Mouse (Mus musculus): ENCODE measurements at regions not wholly inside any gene's neighbourhood (a gene's known extent, or its start where the extent isn't known, plus 50 kb on each side); places are given as distances from the start of the nearest gene placed in this dataset.

DNA sequence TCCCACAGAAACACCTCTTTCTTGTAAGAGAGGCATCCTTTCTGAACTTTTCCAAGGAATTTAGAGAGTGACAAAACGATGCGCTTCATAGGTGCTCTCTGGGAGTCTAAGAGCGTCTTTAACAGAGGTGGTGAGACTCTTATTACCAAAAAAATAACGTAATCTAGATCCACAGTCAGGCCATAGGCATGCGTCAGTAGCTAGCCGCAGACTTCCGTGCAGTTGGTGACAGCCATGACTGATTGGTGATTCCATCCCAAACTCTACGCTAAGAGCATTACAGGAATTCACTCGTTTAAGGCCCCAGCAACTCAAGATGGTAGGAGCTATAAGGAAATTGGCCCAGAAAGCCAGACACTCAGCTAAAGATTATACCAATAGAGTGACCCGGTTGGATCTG is 197.4 kb downstream of the Sox9 start:
- DNase-seq (ENCODE audit: low read depth, low spot score): no peak

DNA sequence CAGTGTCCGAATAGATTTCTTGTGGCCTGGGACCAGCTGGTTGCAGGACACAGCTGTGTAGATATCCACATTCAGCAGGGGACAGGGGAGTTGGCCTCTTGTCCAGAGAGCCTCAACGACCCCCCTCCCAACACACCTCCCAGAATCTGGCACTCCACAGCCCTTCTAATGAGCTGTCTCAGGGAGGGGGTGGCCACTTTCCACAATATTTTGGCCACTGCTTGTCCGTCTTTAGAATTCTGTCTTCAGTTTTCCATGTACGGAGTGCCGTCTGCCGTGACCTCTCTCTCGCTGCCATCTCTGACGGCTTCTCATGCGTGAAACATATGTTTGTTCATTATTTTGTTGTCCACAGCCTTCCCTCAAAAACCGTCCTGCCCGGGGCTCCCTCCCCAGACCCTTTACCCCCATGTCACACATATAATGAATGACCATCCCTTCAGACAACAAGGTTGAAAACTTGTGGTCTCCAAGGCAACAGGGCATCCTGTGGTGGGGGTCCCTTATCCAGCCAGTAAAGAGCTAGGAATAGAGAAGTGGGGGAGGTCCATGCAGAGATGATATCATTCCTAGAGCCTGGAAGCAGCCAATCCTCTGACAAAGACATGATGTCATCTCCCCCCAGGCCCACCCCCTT is 200.3 kb downstream of the Sox9 start:
- DNase-seq (ENCODE audit: low read depth, low spot score): peak; percentile 51

GRCm38 (mm10) chr11:112982802-112983591 is 201.0 kb downstream of the Sox9 start:
- DNase-seq (ENCODE audit: low read depth, low spot score): no peak

DNA sequence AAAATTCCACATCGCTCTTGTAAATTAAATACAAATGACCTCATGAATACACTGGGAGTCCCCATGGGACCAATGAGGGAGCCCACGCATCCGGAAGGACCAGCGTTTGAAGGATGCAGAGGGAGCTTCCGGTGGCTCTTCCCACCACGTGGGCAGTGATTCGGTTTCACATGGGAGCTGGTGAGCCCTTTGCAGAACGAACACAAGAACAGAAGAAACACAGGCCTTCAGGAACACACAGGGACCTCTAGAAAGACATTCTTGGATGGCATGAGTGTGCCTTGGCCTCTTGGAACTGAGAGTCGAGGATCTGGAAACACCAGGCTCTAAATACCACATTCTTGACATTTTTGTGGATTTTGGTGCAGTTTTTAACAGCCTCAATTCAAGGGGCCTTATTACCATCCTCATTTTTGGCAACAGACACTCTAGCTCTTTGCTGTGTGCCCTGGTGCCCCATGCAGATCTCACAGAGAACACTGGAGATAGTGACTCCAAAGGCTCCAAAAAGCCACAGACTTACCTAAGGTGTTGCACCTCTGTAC is 204.1 kb downstream of the Sox9 start:
- no peak for DNase-seq (ENCODE audit: low read depth, low spot score)

DNA sequence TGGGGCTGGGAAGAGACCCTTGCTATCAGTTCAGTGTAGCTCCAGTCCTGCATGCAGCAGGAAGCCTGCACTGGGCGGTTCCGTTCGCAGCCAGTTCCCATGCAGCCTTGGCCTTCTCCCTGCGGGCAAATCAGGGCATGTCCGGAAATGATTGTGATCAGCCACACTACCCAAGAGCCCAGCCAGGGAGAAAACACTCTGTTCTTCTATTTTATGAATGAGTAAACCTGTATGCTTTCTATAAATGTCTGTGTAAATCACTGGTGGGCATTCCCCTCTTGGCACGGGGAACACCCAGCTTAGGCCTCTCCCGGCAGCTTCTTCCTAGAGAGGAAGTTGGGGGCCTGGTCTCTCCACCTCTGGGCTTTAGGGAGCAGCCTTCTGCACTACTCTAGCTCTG is 205.8 kb downstream of the Sox9 start:
- DNase-seq (ENCODE audit: low read depth, low spot score): no peak

DNA sequence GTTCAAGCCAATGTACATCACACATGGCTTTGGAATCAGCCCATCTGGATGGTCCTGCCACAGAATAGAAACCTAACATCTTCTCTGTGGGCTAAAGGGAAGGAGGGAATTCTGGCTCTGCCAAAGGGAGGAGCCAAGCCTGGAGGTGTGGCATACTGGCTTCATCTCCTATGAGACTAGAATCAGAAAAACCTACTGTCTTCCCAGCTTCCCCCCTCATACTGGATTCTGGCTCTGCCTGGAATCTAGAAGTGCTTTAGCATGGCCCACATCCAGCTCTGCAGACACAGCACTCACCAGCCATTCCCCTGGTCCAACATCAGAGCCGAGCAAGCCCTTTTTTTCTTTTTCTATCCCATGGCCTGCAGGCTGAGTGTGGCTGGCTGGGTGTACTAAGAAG is 206.9 kb downstream of the Sox9 start:
- DNase-seq (ENCODE audit: low read depth, low spot score): no peak

DNA sequence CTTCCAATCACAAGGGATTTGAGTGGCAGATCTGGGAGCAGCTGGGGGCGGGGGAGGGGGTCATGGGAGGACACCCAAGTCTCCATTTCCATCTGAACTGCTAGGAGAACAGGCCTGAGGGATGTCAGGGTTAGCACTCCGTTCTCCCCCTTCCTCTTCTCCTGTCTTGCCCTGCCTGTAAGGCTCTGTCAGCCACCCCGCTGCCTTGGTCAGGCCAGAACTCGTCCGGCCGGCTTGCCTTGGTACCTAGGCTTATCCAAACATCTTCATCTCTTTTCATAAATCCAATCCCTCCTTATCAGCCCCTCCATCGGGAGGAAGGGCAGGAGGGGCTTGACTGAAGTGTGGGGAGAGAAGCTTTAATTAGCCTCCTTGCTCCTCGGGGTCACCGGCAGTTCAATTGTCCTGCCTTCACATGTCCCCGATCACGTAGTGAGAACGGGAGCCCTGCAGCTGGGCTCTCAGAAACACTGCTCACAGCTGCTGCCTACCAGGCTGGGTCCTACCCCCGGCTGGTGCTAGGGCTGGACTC is 208.0 kb downstream of the Sox9 start:
- DNase-seq (ENCODE audit: low read depth, low spot score): no peak

DNA sequence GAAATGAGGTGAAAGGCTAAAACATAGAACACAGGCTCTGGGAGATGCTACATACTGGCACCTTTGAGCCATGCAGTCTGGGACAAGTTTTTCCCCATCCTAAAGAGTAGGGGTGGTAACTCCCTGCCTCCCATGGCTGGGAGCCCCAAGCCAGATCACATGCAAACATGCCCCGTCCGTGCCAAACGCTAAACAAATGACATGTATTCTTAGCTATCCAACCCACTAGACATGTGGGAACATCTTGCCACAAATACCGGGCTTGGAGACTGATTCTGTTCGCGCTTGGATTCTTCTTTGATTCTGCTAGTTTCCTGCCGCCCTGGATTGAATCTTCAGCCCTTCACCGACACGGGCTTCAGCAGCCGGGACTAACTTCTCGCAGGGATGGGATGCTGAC is 208.7 kb downstream of the Sox9 start:
- no peak for DNase-seq (ENCODE audit: low read depth, low spot score)

GRCm38 (mm10) chr11:112991862-112992261 is 209.8 kb downstream of the Sox9 start:
- no peak for DNase-seq (ENCODE audit: low read depth, low spot score)

GRCm38 (mm10) chr11:112998777-112999583 is 217.0 kb downstream of the Sox9 start:
- DNase-seq (ENCODE audit: low read depth, low spot score): no peak

DNA sequence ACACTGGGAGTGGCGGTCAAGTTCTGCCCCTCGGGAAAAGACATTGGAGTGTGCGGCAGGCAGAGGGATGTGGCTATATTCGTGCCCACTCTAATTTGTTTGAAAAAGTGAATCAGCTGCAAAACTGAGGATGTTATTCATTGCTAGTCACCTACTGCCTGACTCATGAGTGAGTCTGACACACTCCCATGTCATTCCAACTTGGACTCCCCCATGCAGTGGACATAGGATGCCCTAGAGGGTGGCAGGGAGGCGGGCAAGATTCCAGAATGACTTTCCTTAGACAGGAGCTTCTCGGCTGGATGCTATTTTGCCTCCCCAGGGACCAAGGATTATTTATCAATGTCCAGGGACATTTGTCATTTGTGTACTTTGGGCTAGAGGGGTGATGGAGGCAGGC is 219.0 kb downstream of the Sox9 start:
- DNase-seq (ENCODE audit: low read depth, low spot score): no peak

DNA sequence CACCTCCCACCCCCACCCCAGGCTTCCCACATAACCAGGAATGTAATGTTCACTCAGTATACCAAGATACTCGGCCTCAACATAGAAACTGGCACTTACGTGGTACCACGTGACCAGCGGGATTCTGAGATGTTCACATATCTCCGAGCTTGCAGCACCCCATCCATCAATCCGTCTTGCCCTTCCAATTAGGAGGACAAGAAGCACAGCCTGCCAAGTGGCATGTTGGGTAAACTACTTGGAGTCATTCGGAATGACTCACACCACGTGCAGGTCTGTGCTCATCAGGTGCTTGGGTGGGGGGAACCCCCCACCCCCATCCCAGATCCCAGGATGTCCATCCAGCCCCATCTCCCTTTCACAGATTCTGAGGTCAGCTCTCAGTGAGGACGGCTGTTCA is 223.9 kb downstream of the Sox9 start:
- no peak for DNase-seq (ENCODE audit: low read depth, low spot score)

DNA sequence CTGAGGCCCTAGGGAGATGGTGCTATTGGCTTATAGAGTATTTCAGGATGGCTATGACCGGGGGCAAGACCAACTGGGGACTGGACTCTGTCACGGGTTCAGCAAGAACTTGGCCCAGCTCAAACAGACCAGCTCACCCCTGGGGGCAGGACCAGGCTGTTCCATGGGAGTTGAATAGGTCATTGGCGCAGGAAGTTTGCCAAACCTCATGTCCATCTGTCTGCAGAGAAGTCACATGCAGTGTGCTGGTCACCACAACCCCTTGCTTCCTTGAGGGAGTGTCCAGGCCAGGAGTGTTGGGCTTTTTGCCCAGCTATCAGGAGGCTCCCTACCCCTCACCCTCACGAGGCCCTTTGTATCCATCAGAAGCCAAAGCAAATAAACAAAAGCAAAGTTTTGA is 226.5 kb downstream of the Sox9 start:
- no peak for DNase-seq (ENCODE audit: low read depth, low spot score)

- no peak for DNase-seq (ENCODE audit: low read depth, low spot score)
Observed at GRCm38 (mm10) chr11:113009376-113009775, 227.4 kb downstream of the Sox9 start.

DNA sequence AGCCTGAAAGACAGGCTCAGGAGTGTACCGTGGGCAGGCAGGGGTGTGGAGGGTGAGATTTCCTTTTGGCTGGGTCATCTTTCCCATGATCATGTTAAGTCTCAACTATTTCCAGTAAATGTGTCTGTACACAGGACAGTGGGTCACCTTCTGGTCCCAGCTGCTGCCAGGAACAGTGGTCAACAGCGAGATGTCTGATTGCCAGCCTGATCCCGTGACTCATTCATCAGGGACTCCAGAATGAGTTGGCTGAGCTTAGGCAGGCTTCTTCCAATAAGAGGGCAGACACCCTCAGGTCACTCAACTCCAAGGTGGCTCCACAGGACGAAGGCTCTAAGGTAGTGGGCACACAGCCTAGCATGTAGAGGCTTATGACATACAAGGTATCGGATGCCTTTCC is 228.9 kb downstream of the Sox9 start:
- no peak for DNase-seq (ENCODE audit: low read depth, low spot score)

DNA sequence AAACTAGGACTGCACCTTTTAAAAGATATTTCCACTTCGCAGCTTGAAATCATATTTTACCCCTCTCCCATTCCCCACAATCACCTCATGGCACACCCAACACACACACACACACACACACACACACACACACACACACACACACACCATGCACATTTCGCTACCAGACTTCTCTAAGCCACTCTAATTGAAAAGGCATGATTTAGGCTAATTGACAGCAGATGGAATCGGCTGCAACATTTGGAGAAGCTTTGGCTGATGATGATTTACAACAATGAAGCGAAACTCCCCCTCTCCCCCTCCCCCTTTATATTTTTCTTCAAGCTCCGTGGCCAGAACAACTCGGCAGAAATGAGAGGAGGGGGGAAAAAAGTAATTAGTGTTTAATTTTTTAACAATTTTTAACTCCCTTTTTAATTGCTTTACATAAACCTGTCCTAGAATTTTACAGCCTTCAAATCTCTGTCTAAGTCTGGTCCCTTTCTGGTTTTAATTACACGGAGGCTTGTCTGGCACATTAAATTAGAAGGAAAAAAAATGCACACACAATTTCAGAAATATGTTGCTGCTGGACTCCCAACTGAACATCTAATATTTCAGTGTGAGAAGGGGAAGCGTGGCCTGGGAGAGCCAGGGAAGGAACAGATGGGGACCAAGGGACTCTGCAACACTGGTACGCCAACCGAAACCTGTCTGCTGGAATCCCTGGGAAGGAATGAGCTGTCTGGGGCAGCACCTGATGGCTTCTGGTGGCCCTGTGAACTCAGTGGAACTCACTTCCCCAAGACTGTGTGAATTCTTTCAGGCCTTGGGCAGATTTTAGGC is 232.4 kb downstream of the Sox9 start:
- DNase-seq (ENCODE audit: low read depth, low spot score): peak; percentile 62

DNA sequence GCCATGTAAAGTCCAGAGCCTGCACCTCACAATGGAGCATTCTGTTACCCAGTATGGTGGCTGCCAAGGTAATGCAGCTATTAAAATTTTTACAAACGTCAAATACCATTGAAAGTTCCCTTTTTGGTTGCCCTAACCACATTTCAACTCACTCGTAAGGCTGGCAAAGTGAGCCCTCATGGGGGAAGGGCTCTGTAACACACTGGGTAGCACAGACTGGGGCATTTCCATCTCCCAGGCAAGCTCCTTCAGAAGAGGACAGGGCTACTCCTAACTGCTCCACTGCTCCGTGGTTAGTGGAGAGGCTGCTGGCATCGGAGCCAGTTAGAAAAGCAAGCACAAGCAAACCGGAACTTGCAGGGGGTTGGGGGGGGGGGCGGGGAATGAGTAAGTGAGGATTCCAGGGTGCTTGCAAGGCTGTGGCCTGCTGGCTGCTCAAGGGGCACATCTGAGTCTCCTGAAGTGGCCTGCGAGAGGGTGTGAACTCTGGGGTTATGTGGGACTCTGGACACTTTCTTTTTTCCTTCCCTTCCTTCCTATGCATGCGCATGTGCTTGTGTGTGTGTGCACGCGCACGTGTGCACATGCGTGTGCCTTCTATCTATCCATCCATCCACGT is 233.8 kb downstream of the Sox9 start:
- DNase-seq (ENCODE audit: low read depth, low spot score): no peak

GRCm38 (mm10) chr11:113016801-113017715 is 235.0 kb downstream of the Sox9 start:
- DNase-seq (ENCODE audit: low read depth, low spot score): no peak

DNA sequence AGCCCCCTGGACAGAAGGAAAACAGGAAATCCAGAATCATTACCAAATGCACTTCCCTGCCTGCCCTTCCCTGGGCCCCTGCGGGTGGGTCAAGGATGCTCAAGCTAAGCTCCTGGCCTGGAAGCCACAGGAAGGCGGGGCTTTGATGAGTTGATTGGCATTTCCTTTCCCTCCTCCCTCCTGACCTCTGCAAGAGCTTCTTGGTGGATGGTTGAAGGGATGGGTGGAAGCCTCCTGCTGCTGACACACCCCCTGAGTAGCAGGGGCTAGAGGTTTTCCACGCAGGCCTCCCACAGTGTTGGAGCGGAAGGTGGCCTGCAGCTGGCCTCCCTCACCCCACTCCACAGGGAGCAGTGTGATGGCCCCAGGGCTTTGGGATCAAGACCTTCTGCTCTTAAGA is 239.5 kb downstream of the Sox9 start:
- no peak for DNase-seq (ENCODE audit: low read depth, low spot score)

DNA sequence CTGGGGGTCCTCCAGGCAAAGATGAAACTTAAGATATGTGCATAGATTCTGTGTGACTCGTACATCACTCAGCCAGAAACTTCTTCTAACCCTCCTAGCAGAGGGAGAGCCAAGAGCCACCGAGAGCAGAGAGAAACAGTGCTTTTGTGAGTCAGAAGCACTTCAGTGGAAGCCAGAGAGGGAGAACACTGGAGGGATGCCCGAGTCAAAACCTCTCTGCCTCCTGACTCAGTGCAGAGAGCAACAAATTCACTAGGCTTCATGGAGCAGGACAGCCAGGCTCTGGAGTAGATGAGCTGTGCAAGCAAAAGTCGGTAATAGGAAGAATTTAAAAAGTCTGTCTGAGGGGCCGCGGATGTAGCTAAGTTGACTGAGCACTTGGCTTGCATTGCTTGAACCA is 245.0 kb downstream of the Sox9 start:
- DNase-seq (ENCODE audit: low read depth, low spot score): no peak
